Mouse (Mus musculus) spleen, adult 2 months (tissue): Measurements from ENCODE around the gene Olfr523.

Experiments used
- CTCF ChIP-seq: fragments of 200-500 bp; IDR thresholded peaks from 2 replicates; pipeline ENCODE4 v1.5.1; 2011; ENCODE audit warnings: mild to moderate bottlenecking, inconsistent platforms; ENCODE audit not compliant: insufficient read depth, insufficient read length, insufficient replicate concordance; ENCODE audit errors: extremely low read depth
- POLR2A ChIP-seq: fragments of 200-500 bp; IDR thresholded peaks from 2 replicates; pipeline ENCODE4 v1.6.1; 2011; ENCODE audit warnings: low read depth, low read length, inconsistent platforms

DNA sequence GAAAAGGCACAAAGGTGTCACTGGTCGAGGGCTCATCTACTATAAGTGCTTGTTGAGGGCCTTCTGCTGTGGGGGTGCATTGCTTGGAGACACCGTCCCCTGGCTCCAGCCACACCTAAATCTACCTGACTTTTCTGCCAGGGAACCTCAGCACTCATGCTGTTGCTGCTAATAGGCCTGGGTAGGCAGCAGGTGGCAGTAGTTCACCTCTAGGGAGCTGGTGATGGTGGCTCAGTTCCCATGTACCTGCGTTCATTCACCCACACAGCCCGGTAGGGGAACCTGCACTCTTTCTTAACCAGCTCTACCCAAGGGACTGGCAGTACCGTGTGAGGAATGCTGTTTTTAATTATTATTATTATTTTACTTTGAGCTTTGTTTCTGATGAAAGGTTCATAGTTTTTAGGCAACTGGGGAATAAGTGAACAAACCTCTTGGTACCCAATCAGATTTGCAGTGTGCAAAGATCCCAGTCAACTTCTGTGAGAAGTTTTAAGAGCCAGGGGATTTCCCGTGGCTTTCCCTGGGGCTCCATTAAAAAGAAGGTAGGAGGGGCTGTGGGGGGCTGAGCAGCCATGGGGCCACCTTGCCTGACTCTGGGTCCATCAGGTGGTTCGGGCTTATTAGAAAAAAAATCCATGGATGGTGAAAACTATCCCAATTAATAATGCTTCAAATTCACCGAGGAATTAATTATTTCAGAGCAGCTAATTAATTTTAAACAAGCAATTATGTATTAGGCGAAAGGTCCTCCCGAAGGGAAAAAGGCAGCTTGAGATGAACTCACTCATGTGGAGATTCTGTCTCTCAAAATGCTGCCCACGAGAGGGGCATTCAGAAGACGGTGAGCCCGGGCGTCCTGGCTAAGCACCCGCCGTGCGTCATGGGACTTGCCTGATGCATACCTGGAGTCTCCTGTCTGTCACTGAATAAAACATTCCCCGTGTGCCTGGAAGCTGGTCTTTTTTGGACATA lies 13.9 kb downstream of the Olfr523 start:
- TF ChIP-seq CTCF (peak; percentile 37; the same call in 1 of the 2 replicates), POLR2A (no peak)
